Mouse (Mus musculus) MEL (cell line): ENCODE data around the gene Serp2. TPM values are rescaled to one million over a fixed set of nuclear protein-coding genes. Genes with fewer than 3 reads are reported as not detected.

Experiments used
- DNase-seq: peaks from one replicate; pipeline ENCODE4 v3.0.0; 2011; ENCODE audit warnings: low read depth, low spot score
- H3K27ac ChIP-seq: 2 replicates; pipeline ENCODE4 v1.5.1; 2012; ENCODE audit warnings: low read depth, mild to moderate bottlenecking, control low read depth, low read length, moderate library complexity; ENCODE audit not compliant: control insufficient read depth
- H3K27me3 ChIP-seq, 2 experiments: fragments of 150-350 bp in 1 of 2; sonication (generic) in 1 of 2; 2 replicates each; pipeline ENCODE4 v1.6.1; 2012; ENCODE audit warnings: low read length in 2 of 2, mild to moderate bottlenecking in 2 of 2, improper control_type of control experiment in 1 of 2, moderate library complexity in 1 of 2; ENCODE audit not compliant: insufficient read depth in 2 of 2, control insufficient read depth in 1 of 2
- H3K36me3 ChIP-seq, 2 experiments: 2 replicates each; pipeline ENCODE4 v1.6.1; 2012 to 2014; ENCODE audit warnings: low read length in 2 of 2, improper control_type of control experiment in 1 of 2, inconsistent platforms in 1 of 2, mild to moderate bottlenecking in 1 of 2; ENCODE audit not compliant: insufficient read depth in 2 of 2, control insufficient read depth in 1 of 2
- H3K4me1 ChIP-seq, 2 experiments: fragments of 150-350 bp in 1 of 2; sonication (generic) in 1 of 2; 2 replicates each; pipeline ENCODE4 v1.6.1; 2012; ENCODE audit warnings: low read length in 2 of 2, improper control_type of control experiment in 1 of 2, mild to moderate bottlenecking in 1 of 2; ENCODE audit not compliant: insufficient read depth in 2 of 2, control insufficient read depth in 1 of 2
- H3K4me3 ChIP-seq, 2 experiments: fragments of 150-350 bp in 1 of 2; sonication (generic) in 1 of 2; 2 replicates each; pipeline ENCODE4 v1.5.1; 2012; ENCODE audit warnings: low read depth in 2 of 2, low read length in 2 of 2, mild to moderate bottlenecking in 2 of 2, moderate library complexity in 2 of 2, control low read depth in 1 of 2, improper control_type of control experiment in 1 of 2; ENCODE audit not compliant: control insufficient read depth in 1 of 2, insufficient read depth in 1 of 2
- H3K79me2 ChIP-seq: 2 replicates; pipeline ENCODE4 v1.6.1; 2012; ENCODE audit warnings: mild to moderate bottlenecking, low read length, moderate library complexity; ENCODE audit not compliant: control insufficient read depth, poor library complexity, insufficient read depth
- H3K9ac ChIP-seq: 2 replicates; pipeline ENCODE4 v1.6.1; 2012; ENCODE audit warnings: low read depth, mild to moderate bottlenecking, control low read depth, low read length, moderate library complexity; ENCODE audit not compliant: control insufficient read depth, poor library complexity, severe bottlenecking
- H3K9me3 ChIP-seq: fragments of 150-350 bp; sonication (generic); replicated peaks from 2 replicates; pipeline ENCODE4 v1.6.1; 2012; ENCODE audit warnings: mild to moderate bottlenecking, low read length, improper control_type of control experiment, moderate library complexity; ENCODE audit not compliant: insufficient read depth
- BHLHE40 ChIP-seq: IDR thresholded peaks from 2 replicates; pipeline ENCODE4 v1.6.1; 2012; ENCODE audit warnings: low read depth, mild to moderate bottlenecking, inconsistent platforms, low read length, improper control_type of control experiment, borderline replicate concordance
- CHD1 ChIP-seq: IDR thresholded peaks from 2 replicates; pipeline ENCODE4 v1.6.1; 2012; ENCODE audit warnings: low read depth, mild to moderate bottlenecking, inconsistent platforms, low read length, improper control_type of control experiment
- CTCF ChIP-seq, 3 experiments: IDR thresholded peaks in 2 of 3; conservative IDR thresholded peaks in 1 of 3; 2 replicates each; pipeline ENCODE4 v1.5.1; 2011 to 2012; ENCODE audit warnings: low read length in 3 of 3, low read depth in 2 of 3, mild to moderate bottlenecking in 2 of 3, improper control_type of control experiment in 1 of 3, inconsistent platforms in 1 of 3, mixed read lengths in 1 of 3, moderate library complexity in 1 of 3; ENCODE audit not compliant: control insufficient read depth in 1 of 3, insufficient read depth in 1 of 3, poor library complexity in 1 of 3, severe bottlenecking in 1 of 3
- ELF1 ChIP-seq: IDR thresholded peaks from 2 replicates; pipeline ENCODE4 v1.6.1; 2014; ENCODE audit warnings: low read depth, mild to moderate bottlenecking, inconsistent platforms, low read length, improper control_type of control experiment, moderate library complexity
- GABPA ChIP-seq: IDR thresholded peaks from 2 replicates; pipeline ENCODE4 v1.6.1; 2012; ENCODE audit warnings: low read depth, mild to moderate bottlenecking, inconsistent platforms, low read length, improper control_type of control experiment, moderate library complexity
- GATA1 ChIP-seq: IDR thresholded peaks from 2 replicates; pipeline ENCODE4 v1.6.1; 2011; ENCODE audit warnings: low read depth, low read length, improper control_type of control experiment
- HCFC1 ChIP-seq: IDR thresholded peaks from 2 replicates; pipeline ENCODE4 v1.6.1; 2012; ENCODE audit warnings: low read depth, mild to moderate bottlenecking, inconsistent platforms, low read length, improper control_type of control experiment, moderate library complexity
- KAT2A ChIP-seq: conservative IDR thresholded peaks from 2 replicates; pipeline ENCODE4 v1.6.1; 2012; ENCODE audit warnings: low read depth, low read length, improper control_type of control experiment, inconsistent platforms
- MAX ChIP-seq: IDR thresholded peaks from 2 replicates; pipeline ENCODE4 v1.6.1; 2011; ENCODE audit warnings: low read length, improper control_type of control experiment
- MAZ ChIP-seq: IDR thresholded peaks from 2 replicates; pipeline ENCODE4 v1.6.1; 2012; ENCODE audit warnings: low read depth, mild to moderate bottlenecking, inconsistent platforms, low read length, improper control_type of control experiment
- MYB ChIP-seq: IDR thresholded peaks from 2 replicates; pipeline ENCODE4 v1.6.1; 2011; ENCODE audit warnings: mild to moderate bottlenecking, low read depth, low read length, improper control_type of control experiment
- MYC ChIP-seq: IDR thresholded peaks from 2 replicates; pipeline ENCODE4 v1.6.1; 2011; ENCODE audit warnings: low read depth, mild to moderate bottlenecking, low read length, improper control_type of control experiment, moderate library complexity
- NELFE ChIP-seq: IDR thresholded peaks from 2 replicates; pipeline ENCODE4 v1.6.1; 2011; ENCODE audit warnings: low read depth, low read length, improper control_type of control experiment
- NRF1 ChIP-seq: IDR thresholded peaks from 2 replicates; pipeline ENCODE4 v1.6.1; 2014; ENCODE audit warnings: low read depth, mild to moderate bottlenecking, inconsistent platforms, low read length, improper control_type of control experiment, moderate library complexity; ENCODE audit not compliant: poor library complexity, insufficient read depth, severe bottlenecking
- POLR2A ChIP-seq, 2 experiments: IDR thresholded peaks; 2 replicates each; pipeline ENCODE4 v1.6.1; 2011 to 2012; ENCODE audit warnings: low read length in 2 of 2, mild to moderate bottlenecking in 2 of 2, control low read depth in 1 of 2, improper control_type of control experiment in 1 of 2, low read depth in 1 of 2, moderate library complexity in 1 of 2; ENCODE audit not compliant: control insufficient read depth in 1 of 2, insufficient read depth in 1 of 2, poor library complexity in 1 of 2
- POLR2AphosphoS2 ChIP-seq: IDR thresholded peaks from 2 replicates; pipeline ENCODE4 v1.6.1; 2011; ENCODE audit warnings: low read length, improper control_type of control experiment
- RAD21 ChIP-seq: IDR thresholded peaks from 2 replicates; pipeline ENCODE4 v1.6.1; 2011; ENCODE audit warnings: mild to moderate bottlenecking, low read depth, low read length, improper control_type of control experiment
- RCOR1 ChIP-seq: IDR thresholded peaks from 2 replicates; pipeline ENCODE4 v1.6.1; 2012; ENCODE audit warnings: low read depth, mild to moderate bottlenecking, inconsistent platforms, low read length, improper control_type of control experiment
- SIN3A ChIP-seq: IDR thresholded peaks from 2 replicates; pipeline ENCODE4 v1.6.1; 2012; ENCODE audit warnings: low read length, improper control_type of control experiment, inconsistent platforms
- SMC3 ChIP-seq: IDR thresholded peaks from 2 replicates; pipeline ENCODE4 v1.6.1; 2011; ENCODE audit warnings: low read depth, low read length, improper control_type of control experiment
- TAL1 ChIP-seq: IDR thresholded peaks from 2 replicates; pipeline ENCODE4 v1.6.1; 2012; ENCODE audit warnings: mild to moderate bottlenecking, inconsistent platforms, low read length, moderate library complexity, mixed read lengths
- TCF12 ChIP-seq: IDR thresholded peaks from 2 replicates; pipeline ENCODE4 v1.6.1; 2014; ENCODE audit warnings: low read depth, mild to moderate bottlenecking, inconsistent platforms, low read length, improper control_type of control experiment, moderate library complexity
- ZKSCAN1 ChIP-seq: IDR thresholded peaks from 2 replicates; pipeline ENCODE4 v1.6.1; 2012; ENCODE audit warnings: low read depth, mild to moderate bottlenecking, inconsistent platforms, low read length, improper control_type of control experiment, moderate library complexity
- ZMIZ1 ChIP-seq: IDR thresholded peaks from 2 replicates; pipeline ENCODE4 v1.6.1; 2012; ENCODE audit warnings: low read depth, mild to moderate bottlenecking, inconsistent platforms, low read length, improper control_type of control experiment, moderate library complexity
- ZNF384 ChIP-seq: IDR thresholded peaks from 2 replicates; pipeline ENCODE4 v1.6.1; 2012; ENCODE audit warnings: low read depth, mild to moderate bottlenecking, inconsistent platforms, low read length, improper control_type of control experiment
- polyA plus RNA-seq, 2 experiments: library from polyadenylated mRNA; stranded (reverse) in 1 of 2; unstranded in 1 of 2; fragments of >175 nt in 1 of 2; fragments of >200 nt in 1 of 2; gene quantifications; 2 replicates each; pipeline versions ENCODE4 v1.2.1 to v1.2.4; 2012; ENCODE audit warnings: low replicate concordance in 2 of 2, low read depth in 1 of 2; ENCODE audit not compliant: insufficient read length in 2 of 2, insufficient read depth in 1 of 2, missing spikeins in 1 of 2
- total RNA-seq: library from RNA; depleted of rRNA; stranded (reverse); fragments of 300-350 nt; gene quantifications from 2 replicates; pipeline ENCODE4 v1.2.3, GENCODE M21; 2012

Gene Serp2
- total and polyA plus RNA-seq, 3 experiments = 0.42 to 0.56 TPM; not detected in 1

DNA sequence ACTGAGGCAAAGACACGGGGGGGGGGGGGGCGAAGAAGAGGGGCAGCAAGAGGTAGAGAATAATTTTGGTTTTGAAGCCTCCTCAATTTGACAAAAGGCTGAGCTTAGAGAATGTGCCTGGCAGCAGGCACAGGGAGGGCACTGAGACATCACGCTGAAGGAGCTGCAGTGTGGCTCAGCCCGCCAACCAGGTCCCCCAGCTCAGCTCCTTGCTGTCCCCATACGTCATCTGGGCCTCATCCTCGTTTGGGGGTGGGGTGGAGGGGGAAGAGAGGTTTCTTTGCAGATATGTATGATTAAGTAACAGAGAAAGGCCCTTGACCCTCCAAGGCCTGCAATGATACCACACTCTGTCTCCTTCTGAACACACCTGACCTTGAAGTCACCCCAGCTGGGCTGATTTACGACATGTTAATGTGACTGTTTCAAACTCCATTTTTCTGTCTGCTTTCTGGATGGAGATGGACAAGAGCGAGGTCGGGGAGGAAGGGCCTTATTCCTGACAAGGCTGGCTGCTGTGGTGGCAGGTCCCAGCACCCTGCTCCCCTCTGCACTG lies 28.9 kb downstream of the Serp2 start:
- Histone ChIP-seq H3K4me3 (no peak overlapping the region), H3K9ac (no peak overlapping the region), H3K36me3 (peaks cover 0 to 20% of the 10 kb centered on the region in 2 experiments; a peak in 2 of 4 replicates), H3K4me1 (peaks cover 13 to 34% of the 10 kb centered on the region in 2 experiments), H3K79me2 (no peaks in the 10 kb centered on the region), H3K27me3 (no peaks in the 10 kb centered on the region), H3K9me3 (no peaks in the 10 kb centered on the region), H3K27ac (no peak overlapping the region)
- TF ChIP-seq NELFE = no peak
- no peak for TF ChIP-seq MAZ
- no peak for TF ChIP-seq RCOR1
- TF ChIP-seq GABPA = no peak
- TF ChIP-seq GATA1 = no peak
- TF ChIP-seq CTCF (IDR thresholded peaks at IDR 0.05 in 2 of 3, conservative IDR thresholded peaks at IDR 0.05 in 1 of 3; ENCODE audit: control insufficient read depth in 1 of 3, insufficient read depth in 1 of 3, low read depth in 2 of 3, low read length in 3 of 3, poor library complexity in 1 of 3, severe bottlenecking in 1 of 3) = no peak
- no peak for TF ChIP-seq SMC3
- TF ChIP-seq HCFC1 = no peak
- no peak for TF ChIP-seq MYB
- TF ChIP-seq TCF12 = no peak
- no peak for TF ChIP-seq CHD1
- TF ChIP-seq ZMIZ1 = no peak
- TF ChIP-seq SIN3A = no peak
- TF ChIP-seq MYC = no peak
- no peak for DNase-seq

DNA sequence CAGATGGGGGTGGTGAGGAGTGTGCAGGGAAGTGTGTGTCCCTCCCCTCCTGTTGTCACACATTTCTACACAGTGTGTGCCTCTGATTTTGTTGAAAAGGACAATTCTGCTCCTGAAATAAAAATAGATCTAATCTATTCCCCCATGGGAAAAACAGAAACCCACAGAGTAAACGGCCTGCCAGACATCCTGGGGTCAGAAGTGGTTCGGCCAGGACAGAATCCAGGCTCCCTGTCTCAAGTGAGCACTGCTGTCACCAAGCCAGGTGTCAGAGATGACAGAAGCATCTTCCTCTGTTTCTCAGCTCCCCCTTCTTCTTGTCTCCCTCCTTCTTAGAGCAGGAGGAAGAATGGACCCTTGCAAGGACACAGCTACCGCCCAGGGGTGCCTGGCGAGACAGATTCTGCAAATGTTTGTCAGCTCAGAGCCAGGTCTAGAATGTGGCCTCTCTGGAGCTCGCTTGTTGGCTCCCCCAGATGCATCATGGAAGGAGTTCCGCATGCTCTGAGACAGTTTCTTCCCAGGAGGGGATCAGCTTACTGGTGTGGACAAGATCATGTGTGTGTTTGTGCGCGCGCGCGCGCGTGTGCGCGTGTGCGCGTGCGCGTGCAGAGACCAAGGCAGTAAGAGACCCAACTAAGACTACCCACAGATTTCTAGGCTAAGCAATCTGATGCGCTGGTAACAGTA lies 29.5 kb downstream of the Serp2 start:
- peaks cover 13 to 32% of the 10 kb centered on the region in 2 experiments for H3K4me1 ChIP-seq
- no peaks in the 10 kb centered on the region for H3K27me3 ChIP-seq
- TF ChIP-seq BHLHE40 (no peak), ZKSCAN1 (no peak), RAD21 (no peak), MYC (no peak), ZNF384 (no peak), ELF1 (no peak), MAZ (no peak), POLR2AphosphoS2 (no peak), MAX (no peak), TAL1 (no peak), POLR2A (IDR thresholded peaks at IDR 0.05; ENCODE audit: control insufficient read depth in 1 of 2, insufficient read depth in 1 of 2, low read depth in 1 of 2, low read length in 2 of 2, poor library complexity in 1 of 2) (no peak), CHD1 (no peak), KAT2A (no peak), NELFE (no peak), NRF1 (no peak)
- no peak for DNase-seq
- H3K4me3 ChIP-seq = no peak overlapping the region
- no peaks in the 10 kb centered on the region for H3K9me3 ChIP-seq
- H3K9ac ChIP-seq = no peak overlapping the region
- no peak overlapping the region for H3K27ac ChIP-seq
- H3K79me2 ChIP-seq = no peaks in the 10 kb centered on the region
- peaks cover 0 to 20% of the 10 kb centered on the region in 2 experiments; a peak in 2 of 4 replicates for H3K36me3 ChIP-seq
